Mouse (Mus musculus) limb, embryonic 14.5 days (tissue): ENCODE measurements around the gene Hist2h3b. TPM values are rescaled to one million over a fixed set of nuclear protein-coding genes. Genes with fewer than 3 reads are reported as not detected.
A peak's percentile ranks its signal among the peaks of the same experiment; 100 is the strongest.

ENCODE experiments used
- ATAC-seq: fragments of 200-750 bp; cut with Nextera tagmentation; 2 replicates; pipeline ENCODE4 v1.8.0; 2017; ENCODE audit warnings: low read depth, moderate number of reproducible peaks, moderate TSS enrichment; ENCODE audit not compliant: low FRiP score
- DNase-seq: peaks from one replicate; pipeline ENCODE4 v3.0.0-alpha.2; 2015; ENCODE audit warnings: low spot score
- H3K27ac ChIP-seq: fragments of 300-500 bp; sonication (generic); replicated peaks from 2 replicates; pipeline ENCODE4 v1.5.1; 2014; ENCODE audit warnings: low read depth, mild to moderate bottlenecking, low read length, moderate library complexity, mixed read lengths
- H3K27me3 ChIP-seq: fragments of 300-500 bp; sonication (generic); 2 replicates; pipeline ENCODE4 v1.6.1; 2014; ENCODE audit warnings: low read length, mixed read lengths; ENCODE audit not compliant: control insufficient read depth, insufficient read depth
- H3K36me3 ChIP-seq: fragments of 300-500 bp; sonication (generic); 2 replicates; pipeline ENCODE4 v1.6.1; 2014; ENCODE audit warnings: mild to moderate bottlenecking, low read length, moderate library complexity, mixed read lengths; ENCODE audit not compliant: control insufficient read depth, insufficient read depth
- H3K4me1 ChIP-seq: fragments of 300-500 bp; sonication (generic); 2 replicates; pipeline ENCODE4 v1.6.1; 2014; ENCODE audit warnings: antibody characterized with exemption, low read length, mixed read lengths; ENCODE audit not compliant: control insufficient read depth, insufficient read depth
- H3K4me2 ChIP-seq: fragments of 300-500 bp; sonication (generic); replicated peaks from 2 replicates; pipeline ENCODE4 v1.6.1; 2014; ENCODE audit warnings: low read depth, mild to moderate bottlenecking, low read length, moderate library complexity; ENCODE audit not compliant: severe bottlenecking
- H3K4me3 ChIP-seq: fragments of 300-500 bp; sonication (generic); replicated peaks from 2 replicates; pipeline ENCODE4 v1.5.1; 2014; ENCODE audit warnings: low read length
- H3K9ac ChIP-seq: fragments of 300-500 bp; sonication (generic); 2 replicates; pipeline ENCODE4 v1.6.1; 2014; ENCODE audit warnings: mild to moderate bottlenecking, low read depth, low read length, moderate library complexity; ENCODE audit not compliant: severe bottlenecking
- H3K9me3 ChIP-seq: fragments of 300-500 bp; sonication (generic); 2 replicates; pipeline ENCODE4 v1.6.1; 2016; ENCODE audit warnings: low read length; ENCODE audit not compliant: control insufficient read depth
- POLR2A ChIP-seq: fragments of 200-500 bp; IDR thresholded peaks from 2 replicates; pipeline ENCODE4 v1.8.0; 2012; ENCODE audit warnings: inconsistent platforms, mild to moderate bottlenecking, moderate library complexity, borderline replicate concordance; ENCODE audit not compliant: insufficient read depth, insufficient read length; ENCODE audit errors: extremely low read depth
- WGBS: fragments of 180-500 bp; shearing (Covaris S2); extraction: QIAGEN DNeasy Blood & Tissue Kit; methylation state at CpG from one replicate; pipeline ENCODE4 v1.1.7; 2014; 5-methylcytosine and 5-hydroxymethylcytosine counted together
- microRNA-seq: library from miRNA; unstranded; fragments of <30 nt; microRNA quantifications from one replicate; pipeline ENCODE4, GENCODE M21; 2016
- polyA plus RNA-seq, 2 experiments: library from polyadenylated mRNA; depleted of rRNA in 1 of 2; stranded (reverse) in 1 of 2; unstranded in 1 of 2; fragments of >200 nt; fragmentation: Nextera tagmentation in 1 of 2; extraction: Ambion mirVana in 1 of 2; gene quantifications; 2 replicates each; pipeline versions ENCODE4 v1.2.1 to v1.2.3; 2012 to 2014

The Hist2h3b gene
- polyA plus RNA-seq, 2 experiments: 63.1 to 85.3 TPM

- Histone ChIP-seq H3K4me1 (no peaks in the 10 kb centered on the region), H3K9me3 (no peaks in the 10 kb centered on the region), H3K4me3 (peak overlapping the region; percentile 16), H3K36me3 (no peaks in the 10 kb centered on the region), H3K9ac (no peak overlapping the region), H3K27ac (no peak overlapping the region), H3K27me3 (no peaks in the 10 kb centered on the region; the same call in 1 of the 2 replicates), H3K4me2 (no peak overlapping the region; the same call in 1 of the 2 replicates)
- DNase-seq (no peak), ATAC-seq (no peak)
- WGBS: 68% methylated on average over 26 of the region's 26 CpGs
- TF ChIP-seq POLR2A: no peak
Observed at GRCm38 (mm10) chr3:96300706-96301529, 32.5 kb downstream of the Hist2h3b start.

GRCm38 (mm10) chr3:96302076-96302475 is 33.6 kb downstream of the Hist2h3b start:
- Histone ChIP-seq H3K27me3 (no peaks in the 10 kb centered on the region; the same call in 1 of the 2 replicates), H3K4me3 (no peak overlapping the region), H3K9ac (no peak overlapping the region), H3K27ac (no peak overlapping the region), H3K4me2 (no peak overlapping the region), H3K9me3 (no peaks in the 10 kb centered on the region), H3K4me1 (no peaks in the 10 kb centered on the region), H3K36me3 (no peaks in the 10 kb centered on the region)
- no peak for TF ChIP-seq POLR2A
- WGBS: 75% methylated on average over 5 of the region's 5 CpGs
- ATAC-seq (no peak), DNase-seq (no peak)

- H3K27me3 ChIP-seq: no peaks in the 10 kb centered on the region; the same call in 1 of the 2 replicates
- H3K4me1 ChIP-seq: no peaks in the 10 kb centered on the region
- H3K27ac ChIP-seq: no peak overlapping the region
- DNase-seq: no peak
- no peak overlapping the region for H3K4me2 ChIP-seq
- 58% methylated on average over 9 of the region's 9 CpGs for WGBS
- H3K4me3 ChIP-seq: no peak overlapping the region
- no peaks in the 10 kb centered on the region for H3K36me3 ChIP-seq
- no peak for TF ChIP-seq POLR2A
- no peak for ATAC-seq
- no peaks in the 10 kb centered on the region for H3K9me3 ChIP-seq
- no peak overlapping the region for H3K9ac ChIP-seq
Observed at GRCm38 (mm10) chr3:96306506-96306905, 38.1 kb downstream of the Hist2h3b start.

GRCm38 (mm10) chr3:96309441-96309840 is 41.0 kb downstream of the Hist2h3b start:
- DNase-seq (no peak), ATAC-seq (no peak)
- Histone ChIP-seq H3K9me3 (no peaks in the 10 kb centered on the region), H3K4me2 (no peak overlapping the region), H3K27ac (no peak overlapping the region), H3K9ac (no peak overlapping the region), H3K36me3 (no peaks in the 10 kb centered on the region), H3K4me1 (no peaks in the 10 kb centered on the region), H3K27me3 (no peaks in the 10 kb centered on the region; the same call in 1 of the 2 replicates), H3K4me3 (no peak overlapping the region)
- 53% methylated on average over 3 of the region's 3 CpGs for WGBS
- no peak for TF ChIP-seq POLR2A

GRCm38 (mm10) chr3:96312341-96313098 is 44.1 kb downstream of the Hist2h3b start:
- WGBS: 65% methylated on average over 8 of the region's 8 CpGs
- no peaks in the 10 kb centered on the region for H3K27me3 ChIP-seq
- H3K36me3 ChIP-seq: no peaks in the 10 kb centered on the region
- no peaks in the 10 kb centered on the region for H3K4me1 ChIP-seq
- ATAC-seq (no peak), DNase-seq (no peak)
- TF ChIP-seq POLR2A: no peak
- H3K27ac ChIP-seq: no peak overlapping the region
- no peaks in the 10 kb centered on the region for H3K9me3 ChIP-seq
- H3K4me2 ChIP-seq: no peak overlapping the region
- H3K9ac ChIP-seq: no peak overlapping the region
- no peak overlapping the region for H3K4me3 ChIP-seq

Small RNA genes lying within 50 kb of the gene (microRNA-seq; reads per million reads assigned to microRNA genes)
- gene Gm44492 (not detected), gene Gm47311 (not detected), gene Gm47313 (not detected)

Other genes starting within 250 kb of the Hist2h3b start
- gene Vps45, start 210.2 kb upstream of the Hist2h3b start, polyA plus RNA-seq (2012; rRNA removed): 13.8 and 16.5 TPM in 2 replicates
- gene Vps45, start 210.2 kb upstream of the Hist2h3b start, polyA plus RNA-seq (2014; fragmentation: Nextera tagmentation; extraction: Ambion mirVana): 26.9 and 27.0 TPM in 2 replicates
- gene Otud7b, start 164.1 kb upstream of the Hist2h3b start, polyA plus RNA-seq (2012; rRNA removed): 14.0 and 14.3 TPM in 2 replicates
- 20.9 and 24.7 TPM in 2 replicates for gene Otud7b, start 164.1 kb upstream of the Hist2h3b start, polyA plus RNA-seq (2014; fragmentation: Nextera tagmentation; extraction: Ambion mirVana)
- gene Mtmr11, start 106.7 kb upstream of the Hist2h3b start, polyA plus RNA-seq (2012; rRNA removed): 42.9 and 44.9 TPM in 2 replicates
- 27.5 and 34.1 TPM in 2 replicates for gene Mtmr11, start 106.7 kb upstream of the Hist2h3b start, polyA plus RNA-seq (2014; fragmentation: Nextera tagmentation; extraction: Ambion mirVana)
- 126 and 185 TPM in 2 replicates for gene Sf3b4, start 96.3 kb upstream of the Hist2h3b start, polyA plus RNA-seq (2012; rRNA removed)
- gene Sf3b4, start 96.3 kb upstream of the Hist2h3b start, polyA plus RNA-seq (2014; fragmentation: Nextera tagmentation; extraction: Ambion mirVana): 173 and 179 TPM in 2 replicates
- gene Sv2a, start 87.5 kb upstream of the Hist2h3b start, polyA plus RNA-seq (2012; rRNA removed): 13.2 and 13.8 TPM in 2 replicates
- 3.6 and 3.8 TPM in 2 replicates for gene Sv2a, start 87.5 kb upstream of the Hist2h3b start, polyA plus RNA-seq (2014; fragmentation: Nextera tagmentation; extraction: Ambion mirVana)
- 38.8 and 43.9 TPM in 2 replicates for gene Bola1, start 48.9 kb upstream of the Hist2h3b start, polyA plus RNA-seq (2012; rRNA removed)
- gene Bola1, start 48.9 kb upstream of the Hist2h3b start, polyA plus RNA-seq (2014; fragmentation: Nextera tagmentation; extraction: Ambion mirVana): 47.7 and 60.2 TPM in 2 replicates
- gene Hist2h2ab, start 48.8 kb upstream of the Hist2h3b start, polyA plus RNA-seq (2012; rRNA removed): 1.7 and 2.7 TPM in 2 replicates
- gene Hist2h2ab, start 48.8 kb upstream of the Hist2h3b start, polyA plus RNA-seq (2014; fragmentation: Nextera tagmentation; extraction: Ambion mirVana): 0.99 and 1.3 TPM in 2 replicates
- gene Hist2h2ac, start 47.8 kb upstream of the Hist2h3b start, polyA plus RNA-seq (2012; rRNA removed): 11.8 and 14.2 TPM in 2 replicates
- gene Hist2h2ac, start 47.8 kb upstream of the Hist2h3b start, polyA plus RNA-seq (2014; fragmentation: Nextera tagmentation; extraction: Ambion mirVana): 7.0 and 8.9 TPM in 2 replicates
- gene Hist2h2be, start 47.5 kb upstream of the Hist2h3b start, polyA plus RNA-seq (2012; rRNA removed): 8.5 TPM in 2 replicates
- 5.2 and 7.5 TPM in 2 replicates for gene Hist2h2be, start 47.5 kb upstream of the Hist2h3b start, polyA plus RNA-seq (2014; fragmentation: Nextera tagmentation; extraction: Ambion mirVana)
- 74.4 and 95.3 TPM in 2 replicates for gene Hist2h3c2, start 29.5 kb upstream of the Hist2h3b start, polyA plus RNA-seq (2012; rRNA removed)
- gene Hist2h3c2, start 29.5 kb upstream of the Hist2h3b start, polyA plus RNA-seq (2014; fragmentation: Nextera tagmentation; extraction: Ambion mirVana): 8.0 and 9.3 TPM in 2 replicates
- gene Hist2h2aa2, start 28.4 kb upstream of the Hist2h3b start, polyA plus RNA-seq (2012; rRNA removed): 9.7 and 28.1 TPM in 2 replicates
- 30.9 and 33.1 TPM in 2 replicates for gene Hist2h2aa2, start 28.4 kb upstream of the Hist2h3b start, polyA plus RNA-seq (2014; fragmentation: Nextera tagmentation; extraction: Ambion mirVana)
- gene Hist2h2aa1, start 23.2 kb upstream of the Hist2h3b start, polyA plus RNA-seq (2012; rRNA removed): 44.2 and 73.5 TPM in 2 replicates
- gene Hist2h2aa1, start 23.2 kb upstream of the Hist2h3b start, polyA plus RNA-seq (2014; fragmentation: Nextera tagmentation; extraction: Ambion mirVana): 18.1 and 21.2 TPM in 2 replicates
- gene Hist2h3c1, start 22.0 kb upstream of the Hist2h3b start, polyA plus RNA-seq (2012; rRNA removed): not detected in 2 replicates
- 0.66 and 2.4 TPM in 2 replicates for gene Hist2h3c1, start 22.0 kb upstream of the Hist2h3b start, polyA plus RNA-seq (2014; fragmentation: Nextera tagmentation; extraction: Ambion mirVana)
- gene Hist2h4, start 5.3 kb upstream of the Hist2h3b start, polyA plus RNA-seq (2012; rRNA removed): 5.9 and 6.4 TPM in 2 replicates
- gene Hist2h4, start 5.3 kb upstream of the Hist2h3b start, polyA plus RNA-seq (2014; fragmentation: Nextera tagmentation; extraction: Ambion mirVana): 8.5 and 11.1 TPM in 2 replicates
- 14.3 and 15.4 TPM in 2 replicates for gene Hist2h2bb, start 1.1 kb downstream of the Hist2h3b start, polyA plus RNA-seq (2012; rRNA removed)
- 15.5 and 16.1 TPM in 2 replicates for gene Hist2h2bb, start 1.1 kb downstream of the Hist2h3b start, polyA plus RNA-seq (2014; fragmentation: Nextera tagmentation; extraction: Ambion mirVana)
- 2.8 and 3.1 TPM in 2 replicates for gene Fcgr1, start 25.3 kb downstream of the Hist2h3b start, polyA plus RNA-seq (2012; rRNA removed)
- 3.3 and 3.9 TPM in 2 replicates for gene Fcgr1, start 25.3 kb downstream of the Hist2h3b start, polyA plus RNA-seq (2014; fragmentation: Nextera tagmentation; extraction: Ambion mirVana)
- gene BC107364, start 183.7 kb downstream of the Hist2h3b start, polyA plus RNA-seq (2012; rRNA removed): 0.10 TPM in 1 of 2 replicates, not detected in the other
- gene BC107364, start 183.7 kb downstream of the Hist2h3b start, polyA plus RNA-seq (2014; fragmentation: Nextera tagmentation; extraction: Ambion mirVana): 0.40 TPM in 1 of 2 replicates, not detected in the other